Mouse (Mus musculus) ES-E14 (cell line): ENCODE data around the gene Mmp11. TPM values are rescaled to one million over a fixed set of nuclear protein-coding genes. Genes with fewer than 3 reads are reported as not detected.
"Not testable (repeated sequence)": the region's sequence is repeated elsewhere in the genome, so short reads cannot be mapped to it uniquely, and the experiment has no call there.

Experiments
- DNase-seq: peaks from one replicate; pipeline ENCODE4 v3.0.0-alpha.2; 2013; ENCODE audit warnings: low read depth, low spot score
- H3K27ac ChIP-seq: 2 replicates; pipeline ENCODE4 v1.5.1; 2012; ENCODE audit warnings: low read depth, mild to moderate bottlenecking, low read length, moderate library complexity, mixed read lengths; ENCODE audit not compliant: poor library complexity, insufficient read depth, severe bottlenecking
- H3K36me3 ChIP-seq: 2 replicates; pipeline ENCODE4 v1.6.1; 2012; ENCODE audit warnings: mild to moderate bottlenecking, low read length, moderate library complexity, mixed read lengths; ENCODE audit not compliant: control insufficient read depth, poor library complexity, insufficient read depth, severe bottlenecking
- H3K4me1 ChIP-seq, 2 experiments: fragments of 150-350 bp in 1 of 2; sonication (generic) in 1 of 2; 2 replicates each; pipeline ENCODE4 v1.6.1; 2012; ENCODE audit warnings: low read length in 2 of 2, mild to moderate bottlenecking in 1 of 2, mixed read lengths in 1 of 2; ENCODE audit not compliant: control insufficient read depth in 2 of 2, insufficient read depth in 2 of 2, poor library complexity in 1 of 2
- H3K4me3 ChIP-seq, 2 experiments: fragments of 150-350 bp in 1 of 2; sonication (generic) in 1 of 2; 2 replicates each; pipeline ENCODE4 v1.5.1; 2012; ENCODE audit warnings: low read length in 2 of 2, low read depth in 1 of 2, mild to moderate bottlenecking in 1 of 2, mixed read lengths in 1 of 2; ENCODE audit not compliant: insufficient read depth in 1 of 2, poor library complexity in 1 of 2, severe bottlenecking in 1 of 2
- H3K9ac ChIP-seq: 2 replicates; pipeline ENCODE4 v1.6.1; 2012; ENCODE audit warnings: low read depth, mild to moderate bottlenecking, low read length, mixed read lengths; ENCODE audit not compliant: poor library complexity, insufficient read depth, severe bottlenecking
- H3K9me3 ChIP-seq: fragments of 150-350 bp; sonication (generic); 2 replicates; pipeline ENCODE4 v1.6.1; 2012; ENCODE audit warnings: low read depth, mild to moderate bottlenecking, low read length; ENCODE audit not compliant: control insufficient read depth, insufficient read depth
- CHD2 ChIP-seq: IDR thresholded peaks from 2 replicates; pipeline ENCODE4 v1.6.1; 2014; ENCODE audit warnings: mild to moderate bottlenecking, low read depth, low read length, inconsistent platforms
- HCFC1 ChIP-seq: IDR thresholded peaks from 2 replicates; pipeline ENCODE4 v1.6.1; 2012; ENCODE audit warnings: low read length, inconsistent platforms, borderline replicate concordance; ENCODE audit not compliant: insufficient read depth
- MAFK ChIP-seq: IDR thresholded peaks from 2 replicates; pipeline ENCODE4 v1.6.1; 2014; ENCODE audit warnings: mild to moderate bottlenecking, low read depth, low read length, inconsistent platforms; ENCODE audit not compliant: insufficient read depth
- ZC3H11A ChIP-seq: IDR thresholded peaks from 2 replicates; pipeline ENCODE4 v1.6.1; 2012; ENCODE audit warnings: low read depth, mild to moderate bottlenecking, inconsistent platforms, low read length, borderline replicate concordance
- ZNF384 ChIP-seq: IDR thresholded peaks from 2 replicates; pipeline ENCODE4 v1.6.1; 2012; ENCODE audit warnings: low read depth, low read length, inconsistent platforms
- in situ Hi-C, 2 experiments: fragments of 600-800 bp; cut with MboI; formaldehyde crosslinking; loops; one replicate each; pipeline ENCODE4 v1.15.1; 2025; ENCODE audit warnings: low sequenced_read_pairs in 2 of 2, inconsistent platforms in 1 of 2; ENCODE audit not compliant: unreplicated experiment in 2 of 2
- total RNA-seq: library from RNA; depleted of rRNA; stranded (reverse); fragments of 300-350 nt; gene quantifications from 2 replicates; pipeline ENCODE4 v1.2.3, GENCODE M21; 2012

Mmp11 gene
- total RNA-seq, 1 experiment, result 52.4 TPM

DNA sequence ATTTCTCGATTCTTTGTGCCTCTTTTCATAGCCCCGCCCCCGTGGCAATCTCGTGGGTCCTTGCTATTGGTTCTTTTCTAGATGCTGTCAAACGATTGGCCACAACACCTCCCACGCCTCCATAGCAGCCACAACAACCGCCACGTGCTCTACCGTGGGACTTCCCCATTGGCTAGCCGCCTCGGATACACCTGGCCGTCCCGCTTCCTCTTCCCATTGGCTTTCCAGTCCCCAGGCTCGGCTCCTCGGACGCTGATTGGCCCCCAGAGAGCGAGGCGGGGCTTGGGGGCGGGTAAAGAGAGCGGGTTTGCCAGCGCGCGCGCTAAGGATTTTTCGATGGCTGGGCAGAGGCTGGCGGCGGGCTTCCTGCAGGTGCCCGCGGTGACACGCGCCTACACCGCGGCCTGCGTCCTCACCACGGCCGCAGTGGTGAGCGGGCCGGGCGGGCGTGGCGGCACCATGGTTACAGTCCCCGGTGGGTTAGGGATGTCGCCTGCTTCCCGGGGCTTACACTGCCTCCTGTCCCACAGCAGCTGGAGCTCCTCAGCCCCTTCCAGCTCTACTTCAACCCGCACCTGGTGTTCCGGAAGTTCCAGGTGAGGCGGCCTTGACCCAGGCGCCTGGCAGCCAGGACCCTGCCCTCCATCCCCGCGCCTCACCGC is 43.1 kb downstream of the Mmp11 start, which contains the start of gene Derl3:
Gene Derl3, plus strand, starts transcription at position 325 of the 662 bp plus-strand sequence.
- in situ Hi-C loops, result no loop called here
- Histone ChIP-seq H3K4me1 (peaks cover 2 to 16% of the 10 kb centered on the region in 2 experiments), H3K9me3 (no peaks in the 10 kb centered on the region), H3K36me3 (peaks cover 27% of the 10 kb centered on the region), H3K9ac (peak within 1 kb of the TSS; percentile 80), H3K27ac (peak within 1 kb of the TSS; percentile 41; the same call in 1 of the 2 replicates), H3K4me3 (peak within 1 kb of the TSS; percentile 60 to 82)
- DNase-seq, result peak; percentile 99
- TF ChIP-seq CHD2, result peak; percentile 83
- TF ChIP-seq MAFK, result no peak

DNA sequence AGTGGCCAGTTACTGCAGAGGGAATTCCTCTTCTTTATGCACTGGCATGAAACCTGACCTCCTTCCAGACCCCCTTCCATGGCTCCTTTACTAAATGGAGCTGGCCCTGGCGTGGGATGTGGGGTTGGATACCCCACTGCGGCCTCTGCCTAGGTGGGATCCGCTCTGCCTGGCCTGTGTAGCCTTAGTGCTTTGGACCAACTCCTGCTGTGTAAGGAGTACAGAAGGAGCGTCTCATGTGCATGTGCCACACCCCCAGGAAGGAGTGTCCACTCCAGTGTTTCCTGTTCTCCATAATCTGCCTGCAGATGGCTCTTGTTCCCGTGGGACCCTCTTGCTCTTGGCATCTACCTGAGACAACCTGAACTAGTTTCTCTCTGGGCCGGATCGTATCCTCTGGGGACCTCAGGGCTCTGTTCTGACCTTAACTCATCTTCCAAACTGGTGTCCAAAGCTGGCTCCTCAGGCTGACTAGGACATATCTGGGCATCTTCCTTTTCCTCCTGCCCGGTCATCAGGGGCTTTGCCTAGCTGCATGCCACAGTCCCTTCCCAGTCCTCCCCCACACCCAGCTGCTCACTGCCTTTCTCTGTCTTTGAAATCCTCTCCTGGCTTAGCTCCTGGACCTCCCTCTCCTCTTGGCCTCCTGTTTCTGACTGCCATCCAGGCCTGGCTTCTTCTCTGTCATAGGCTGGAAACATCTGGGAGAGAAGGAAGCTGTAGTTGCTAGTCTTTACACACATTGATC is 46.7 kb downstream of the Mmp11 start:
- Histone ChIP-seq H3K4me1 (peaks cover 2 to 20% of the 10 kb centered on the region in 2 experiments), H3K36me3 (0 out of 2 replicates have a peak, but pooled peaks cover 4% of the 10 kb centered on the region), H3K9ac (no peak overlapping the region), H3K27ac (no peak overlapping the region), H3K9me3 (no peaks in the 10 kb centered on the region), H3K4me3 (no peak overlapping the region)
- DNase-seq, result no peak
- in situ Hi-C loops, result no loop called here
- TF ChIP-seq MAFK (no peak), CHD2 (no peak), ZNF384 (no peak), ZC3H11A (no peak), HCFC1 (no peak)

DNA sequence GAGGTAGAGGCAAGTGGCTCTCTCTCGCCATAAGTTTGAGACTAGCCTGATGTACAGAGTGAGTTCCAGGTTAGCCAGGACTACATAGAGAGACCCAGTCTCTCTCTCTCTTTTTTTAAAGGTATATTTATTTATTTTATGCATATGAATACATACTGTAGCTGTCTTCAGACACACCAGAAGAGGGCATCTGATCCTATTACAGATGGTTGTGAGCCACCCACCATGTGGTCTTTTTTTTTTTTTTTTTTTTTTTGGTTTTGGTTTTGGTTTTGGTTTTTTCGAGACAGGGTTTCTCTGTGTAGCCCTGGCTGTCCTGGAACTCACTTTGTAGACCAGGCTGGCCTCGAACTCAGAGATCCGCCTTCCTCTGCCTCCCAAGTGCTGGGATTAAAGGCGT is 48.8 kb downstream of the Mmp11 start:
- H3K9ac ChIP-seq, H3K4me3 ChIP-seq, H3K36me3 ChIP-seq, H3K9me3 ChIP-seq, DNase-seq, H3K27ac ChIP-seq, in situ Hi-C loops: not testable (repeated sequence)
- peaks cover 2 to 16% of the 10 kb centered on the region in 2 experiments for H3K4me1 ChIP-seq

DNA sequence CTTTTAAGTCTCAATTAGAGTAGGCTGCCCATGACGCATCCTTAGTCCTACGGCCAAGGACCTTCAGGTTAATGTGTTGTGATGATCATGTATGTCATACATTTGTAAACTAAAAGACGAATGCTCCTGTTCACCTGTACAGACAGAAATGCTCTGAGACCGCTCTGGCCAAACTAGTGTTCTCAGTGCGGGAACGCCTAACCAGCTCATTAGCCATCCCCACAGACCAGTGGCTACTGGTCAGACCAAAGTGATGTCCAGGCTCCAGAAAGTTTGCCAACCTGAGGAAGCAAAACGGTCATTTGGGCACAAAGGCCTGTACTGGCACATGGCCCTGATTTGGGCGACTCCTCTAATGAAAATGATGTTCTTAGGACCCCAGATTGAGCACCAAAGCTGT is 51.6 kb downstream of the Mmp11 start:
- in situ Hi-C loops, result no loop called here
- no peak for TF ChIP-seq ZNF384
- TF ChIP-seq CHD2, result no peak
- no peak for TF ChIP-seq HCFC1
- TF ChIP-seq ZC3H11A, result no peak
- TF ChIP-seq MAFK, result no peak

DNA sequence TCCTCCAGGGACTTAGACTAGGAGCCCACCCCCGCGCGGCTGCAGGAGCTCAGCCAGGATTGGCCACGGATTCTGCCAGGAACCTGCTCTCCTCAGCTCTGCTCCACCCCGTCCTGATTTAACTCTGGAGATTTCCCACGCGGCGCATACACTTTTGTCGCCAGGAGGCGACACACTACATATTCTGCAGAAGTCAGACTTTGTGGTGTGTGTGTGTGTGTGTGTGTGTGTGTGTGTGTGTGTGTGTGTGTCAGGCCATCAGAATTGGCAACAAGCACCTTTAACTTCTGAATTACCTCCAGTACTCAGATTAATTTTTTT is 53.1 kb downstream of the Mmp11 start:
- Histone ChIP-seq H3K36me3 (no peaks in the 10 kb centered on the region), H3K9ac (peak overlapping the region; percentile 78), H3K4me3 (peak overlapping the region; percentile 47 to 64), H3K4me1 (peaks cover 9 to 12% of the 10 kb centered on the region in 2 experiments), H3K27ac (peak overlapping the region; percentile 90), H3K9me3 (no peaks in the 10 kb centered on the region)
- in situ Hi-C loops, result no loop called here
- no peak for TF ChIP-seq ZC3H11A
- no peak for TF ChIP-seq HCFC1
- peak; percentile 87 for DNase-seq

More for the DNA sequence above, 51.6 kb downstream of the Mmp11 start:
- Histone ChIP-seq H3K27ac (no peak overlapping the region), H3K4me3 (no peak overlapping the region), H3K9me3 (no peaks in the 10 kb centered on the region), H3K36me3 (no peaks in the 10 kb centered on the region), H3K4me1 (peaks cover 10 to 23% of the 10 kb centered on the region in 2 experiments), H3K9ac (no peak overlapping the region)
- DNase-seq, result no peak
